Mouse (Mus musculus) thymus, adult 2 months (tissue): ENCODE data around the gene Caskin2.

Experiments
- CTCF ChIP-seq: fragments of 200-500 bp; IDR thresholded peaks from 2 replicates; pipeline ENCODE4 v1.5.1; 2012; ENCODE audit warnings: mild to moderate bottlenecking, control low read depth, low read length, moderate library complexity, borderline replicate concordance; ENCODE audit not compliant: control insufficient read depth, poor library complexity, insufficient read depth; ENCODE audit errors: extremely low read depth
- POLR2A ChIP-seq: fragments of 200-500 bp; IDR thresholded peaks from 2 replicates; pipeline ENCODE4 v1.6.1; 2012; ENCODE audit warnings: mild to moderate bottlenecking, low read length, control low read depth, moderate library complexity; ENCODE audit not compliant: control insufficient read depth, poor library complexity, insufficient read depth; ENCODE audit errors: extremely low read depth

DNA sequence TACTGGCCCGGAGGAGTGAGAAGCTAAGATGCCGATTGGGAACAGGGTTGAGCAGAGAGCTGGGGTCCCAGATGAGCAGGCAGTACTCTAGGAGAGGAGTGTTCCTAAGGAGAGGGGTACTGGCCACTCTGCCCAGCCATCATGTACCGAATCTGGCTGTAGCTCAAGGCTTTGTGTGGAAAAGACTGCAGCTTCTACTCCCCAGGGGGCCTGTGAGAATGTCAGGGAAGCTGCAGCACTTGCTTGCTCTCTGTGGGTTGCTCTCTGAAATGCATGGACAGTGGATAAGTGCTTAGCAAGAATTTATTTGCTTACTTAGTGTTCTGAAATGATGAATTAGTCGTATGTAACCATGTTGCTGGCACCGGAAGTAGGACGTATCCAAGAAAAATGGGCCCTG is 27.0 kb downstream of the Caskin2 start:
- TF ChIP-seq CTCF (no peak), POLR2A (no peak)
